ENCODE assay signal across 11 mouse cellular contexts in the genomic region with DNA sequence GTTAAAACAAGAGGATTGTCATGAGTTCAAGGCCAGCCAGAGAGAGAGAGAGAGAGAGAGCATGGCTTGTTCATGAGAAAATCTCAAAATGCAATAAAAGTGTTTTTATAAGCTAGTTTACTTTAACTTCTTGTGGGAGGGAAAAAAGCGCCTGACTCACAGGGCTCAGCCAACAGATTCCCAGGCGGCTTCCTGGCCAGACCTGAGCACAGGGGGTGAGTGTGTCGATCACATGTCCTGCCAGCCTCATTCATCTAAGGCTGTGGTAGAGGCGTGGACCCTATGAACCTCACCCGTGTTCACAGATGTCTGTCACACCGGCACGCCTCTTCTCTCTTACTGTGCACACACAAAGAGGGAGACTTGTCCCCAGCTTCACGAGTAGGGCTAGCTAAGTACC.
DNase-seq lines count a peak whose midpoint lies in the region; ATAC-seq and TF ChIP-seq lines count a peak whose summit lies in the region.
"Had no signal": no experiment of that assay in that cellular context is flagged by ENCODE, and none has a peak within 500 bp of the region (broad histone marks: within the 10 kb centered on the region; RNA-seq: fewer than 3 reads in every experiment).

No protein-coding gene starts in this region.

- ATAC-seq in lung, embryonic 15.5 days (ENCODE audit: borderline replicate concordance, extremely low read depth, low FRiP score, low TSS enrichment) = peak; percentile 25; the same call in 1 of the 2 replicates
- ATAC-seq in kidney, embryonic 14.5 days (ENCODE audit: low FRiP score, low TSS enrichment) = peak; percentile 56; the same call in 1 of the 2 replicates

- H3K27me3 ChIP-seq in lung, embryonic 15.5 days = no peaks in the 10 kb centered on the region
- no peaks in the 10 kb centered on the region for H3K27me3 ChIP-seq in kidney, embryonic 14.5 days (ENCODE audit: control insufficient read depth, insufficient read depth, low read length)
- no peaks in the 10 kb centered on the region for H3K27me3 ChIP-seq in small intestine, adult 2 months (ENCODE audit: control insufficient read depth, insufficient read depth, low read length)
- H3K27me3 ChIP-seq: liver, embryonic 13.5 days had no signal

- H3K27ac ChIP-seq in lung, embryonic 15.5 days = peak overlapping the region; percentile 84
- peak overlapping the region; percentile 10; the same call in 1 of the 2 replicates for H3K27ac ChIP-seq in kidney, embryonic 14.5 days (ENCODE audit: low read depth, low read length)
- peak overlapping the region; percentile 53 for H3K27ac ChIP-seq in small intestine, adult 2 months (ENCODE audit: insufficient read depth, low read depth, low read length)
- H3K27ac ChIP-seq: liver, embryonic 13.5 days had no signal

- intact Hi-C loops in gastrocnemius, postnatal 36 days (cut with DNase I) = no loop called here

- no peaks in the 10 kb centered on the region for H3K9me3 ChIP-seq in lung, embryonic 15.5 days
- H3K9me3 ChIP-seq in kidney, embryonic 14.5 days (ENCODE audit: control insufficient read depth, low read length) = no peaks in the 10 kb centered on the region
- H3K9me3 ChIP-seq: liver, embryonic 13.5 days had no signal

- DNase-seq in adrenal gland, postnatal 14 days = peak; percentile 66
- no peak for DNase-seq in adrenal gland, adult 18-20 months (ENCODE audit: low spot score in 2 of 2)
- DNase-seq in lung, postnatal 25 days (ENCODE audit: low spot score) = no peak
- DNase-seq in spleen, postnatal 36 days (ENCODE audit: low spot score in 2 of 2) = no peak
- DNase-seq in gastrocnemius, postnatal 36 days = no peak
- DNase-seq: cerebellum, adult 8-10 months; liver, embryonic 13.5 days; spleen, adult 18-20 months had no signal

- WGBS in lung, embryonic 15.5 days = 37% methylated on average over 8 of the region's 8 CpGs
- WGBS in kidney, embryonic 14.5 days = 58% methylated on average over 8 of the region's 8 CpGs
- 32% methylated on average over 8 of the region's 8 CpGs for WGBS in small intestine, adult 2 months

- H3K4me2 ChIP-seq in lung, embryonic 15.5 days = no peak overlapping the region
- H3K4me2 ChIP-seq in kidney, embryonic 14.5 days (replicated peaks; ENCODE audit: low read depth, low read length) = no peak overlapping the region
- H3K4me2 ChIP-seq: liver, embryonic 13.5 days had no signal

- H3K4me1 ChIP-seq in lung, embryonic 15.5 days = peaks cover 64% of the 10 kb centered on the region
- H3K4me1 ChIP-seq in kidney, embryonic 14.5 days (ENCODE audit: control insufficient read depth, insufficient read depth, low read length) = peaks cover 8% of the 10 kb centered on the region
- H3K4me1 ChIP-seq in small intestine, adult 2 months (ENCODE audit: control insufficient read depth, insufficient read depth, insufficient read length, low read length) = no peaks in the 10 kb centered on the region; the same call in 1 of the 2 replicates
- H3K4me1 ChIP-seq: liver, embryonic 13.5 days had no signal

- no peak for TF ChIP-seq CTCF in small intestine, adult 2 months (IDR thresholded peaks at IDR 0.05; ENCODE audit: extremely low read depth, insufficient read length, insufficient replicate concordance, low read depth, low read length)

- no peak overlapping the region for H3K4me3 ChIP-seq in lung, embryonic 15.5 days
- no peak overlapping the region for H3K4me3 ChIP-seq in kidney, embryonic 14.5 days (ENCODE audit: low read length)
- H3K4me3 ChIP-seq in small intestine, adult 2 months (ENCODE audit: low read depth, low read length) = no peak overlapping the region
- H3K4me3 ChIP-seq: liver, embryonic 13.5 days had no signal

- H3K9ac ChIP-seq in lung, embryonic 15.5 days = no peak overlapping the region
- H3K9ac ChIP-seq in kidney, embryonic 14.5 days (ENCODE audit: low read depth, low read length) = no peak overlapping the region
- H3K9ac ChIP-seq: liver, embryonic 13.5 days had no signal

- TF ChIP-seq POLR2A in small intestine, adult 2 months (IDR thresholded peaks at IDR 0.05; ENCODE audit: low read depth, low read length) = no peak

- H3K36me3 ChIP-seq in lung, embryonic 15.5 days = peaks cover 13% of the 10 kb centered on the region
- peaks cover 32% of the 10 kb centered on the region for H3K36me3 ChIP-seq in kidney, embryonic 14.5 days (ENCODE audit: control insufficient read depth, insufficient read depth, low read length)
- no peaks in the 10 kb centered on the region for H3K36me3 ChIP-seq in small intestine, adult 2 months (ENCODE audit: control insufficient read depth, insufficient read depth, low read length)
- H3K36me3 ChIP-seq: liver, embryonic 13.5 days had no signal

Comparison
In these comparisons a context has a peak if more than half of its experiments do, and no peak if none do; other contexts are left out.
1. H3K27ac ChIP-seq: peak in every context shown above with its lines; median percentile 84 in lung, embryonic 15.5 days; 53 in small intestine, adult 2 months; 10 in kidney, embryonic 14.5 days.